Mouse (Mus musculus): ENCODE results near the gene Coro1b.

Coro1b gene

GRCm38 (mm10) chr19:4192251-4192985 lies 44.0 kb downstream of the Coro1b start:
- no peak for DNase-seq (ENCODE audit: low read depth, low spot score)
- Histone ChIP-seq H3K36me3 (ENCODE audit: control insufficient read depth, insufficient read depth, low read length, poor library complexity, severe bottlenecking) (peaks cover 31% of the 10 kb centered on the region), H3K27me3 (ENCODE audit: control insufficient read depth, insufficient read depth, low read length, poor library complexity, severe bottlenecking) (no peaks in the 10 kb centered on the region)

GRCm38 (mm10) chr19:4193129-4193528 lies 44.7 kb downstream of the Coro1b start:
- no peak for DNase-seq (ENCODE audit: low read depth, low spot score)
- Histone ChIP-seq H3K27me3 (ENCODE audit: control insufficient read depth, insufficient read depth, low read length, poor library complexity, severe bottlenecking) (no peaks in the 10 kb centered on the region), H3K36me3 (ENCODE audit: control insufficient read depth, insufficient read depth, low read length, poor library complexity, severe bottlenecking) (peaks cover 30% of the 10 kb centered on the region)

GRCm38 (mm10) chr19:4194021-4194724 lies 45.8 kb downstream of the Coro1b start:
- peaks cover 28% of the 10 kb centered on the region for H3K36me3 ChIP-seq (ENCODE audit: control insufficient read depth, insufficient read depth, low read length, poor library complexity, severe bottlenecking)
- H3K27me3 ChIP-seq (ENCODE audit: control insufficient read depth, insufficient read depth, low read length, poor library complexity, severe bottlenecking) = no peaks in the 10 kb centered on the region
- no peak for DNase-seq (ENCODE audit: low read depth, low spot score)

- DNase-seq (ENCODE audit: low read depth, low spot score) = no peak
- no peaks in the 10 kb centered on the region for H3K27me3 ChIP-seq (ENCODE audit: control insufficient read depth, insufficient read depth, low read length, poor library complexity, severe bottlenecking)
Observed at GRCm38 (mm10) chr19:4194776-4195650, 46.6 kb downstream of the Coro1b start.

GRCm38 (mm10) chr19:4196048-4196447 lies 47.6 kb downstream of the Coro1b start:
- H3K36me3 ChIP-seq (ENCODE audit: control insufficient read depth, insufficient read depth, low read length, poor library complexity, severe bottlenecking) = peaks cover 26% of the 10 kb centered on the region
- H3K27me3 ChIP-seq (ENCODE audit: control insufficient read depth, insufficient read depth, low read length, poor library complexity, severe bottlenecking) = no peaks in the 10 kb centered on the region
- DNase-seq (ENCODE audit: low read depth, low spot score) = no peak

More at GRCm38 (mm10) chr19:4194776-4195650, 46.6 kb downstream of the Coro1b start:
- H3K36me3 ChIP-seq (ENCODE audit: control insufficient read depth, insufficient read depth, low read length, poor library complexity, severe bottlenecking) = peaks cover 26% of the 10 kb centered on the region

GRCm38 (mm10) chr19:4196548-4196947 lies 48.1 kb downstream of the Coro1b start:
- DNase-seq (ENCODE audit: low read depth, low spot score) = no peak
- peaks cover 26% of the 10 kb centered on the region for H3K36me3 ChIP-seq (ENCODE audit: control insufficient read depth, insufficient read depth, low read length, poor library complexity, severe bottlenecking)

GRCm38 (mm10) chr19:4197180-4197579 lies 48.8 kb downstream of the Coro1b start:
- DNase-seq (ENCODE audit: low read depth, low spot score) = no peak
- H3K27me3 ChIP-seq (ENCODE audit: control insufficient read depth, insufficient read depth, low read length, poor library complexity, severe bottlenecking) = no peaks in the 10 kb centered on the region
- H3K36me3 ChIP-seq (ENCODE audit: control insufficient read depth, insufficient read depth, low read length, poor library complexity, severe bottlenecking) = peaks cover 26% of the 10 kb centered on the region

More at GRCm38 (mm10) chr19:4196548-4196947, 48.1 kb downstream of the Coro1b start:
- H3K27me3 ChIP-seq (ENCODE audit: control insufficient read depth, insufficient read depth, low read length, poor library complexity, severe bottlenecking) = no peaks in the 10 kb centered on the region

- Histone ChIP-seq H3K27me3 (ENCODE audit: control insufficient read depth, insufficient read depth, low read length, poor library complexity, severe bottlenecking) (no peaks in the 10 kb centered on the region), H3K36me3 (ENCODE audit: control insufficient read depth, insufficient read depth, low read length, poor library complexity, severe bottlenecking) (peaks cover 7% of the 10 kb centered on the region)
- peak; percentile 96 for DNase-seq (ENCODE audit: low read depth, low spot score)
Observed at GRCm38 (mm10) chr19:4201291-4201909, 53.0 kb downstream of the Coro1b start, which contains the start of gene Rad9a. TSS of gene Rad9a (minus strand) at chr19:4201662.

- DNase-seq (ENCODE audit: low read depth, low spot score) = no peak
- Histone ChIP-seq H3K36me3 (ENCODE audit: control insufficient read depth, insufficient read depth, low read length, poor library complexity, severe bottlenecking) (peaks cover 3% of the 10 kb centered on the region), H3K27me3 (ENCODE audit: control insufficient read depth, insufficient read depth, low read length, poor library complexity, severe bottlenecking) (no peaks in the 10 kb centered on the region)
Observed at GRCm38 (mm10) chr19:4202149-4202548, 53.7 kb downstream of the Coro1b start.

GRCm38 (mm10) chr19:4203148-4203547 lies 54.7 kb downstream of the Coro1b start:
- no peaks in the 10 kb centered on the region for H3K27me3 ChIP-seq (ENCODE audit: control insufficient read depth, insufficient read depth, low read length, poor library complexity, severe bottlenecking)
- peaks cover 2% of the 10 kb centered on the region for H3K36me3 ChIP-seq (ENCODE audit: control insufficient read depth, insufficient read depth, low read length, poor library complexity, severe bottlenecking)
- DNase-seq (ENCODE audit: low read depth, low spot score) = peak; percentile 74

Data from splenic B cell, adult 2 months (primary cell).